Mouse (Mus musculus) stomach, embryonic 14.5 days (tissue): ENCODE data around the gene Hao1. TPM values are rescaled to one million over a fixed set of nuclear protein-coding genes. Genes with fewer than 3 reads are reported as not detected.

Source experiments
- ATAC-seq: fragments of 200-750 bp; cut with Nextera tagmentation; 2 replicates; pipeline ENCODE4 v1.8.0; 2017; ENCODE audit warnings: low read depth, moderate TSS enrichment; ENCODE audit not compliant: insufficient number of reproducible peaks, insufficient read depth, low FRiP score
- H3K27ac ChIP-seq: fragments of 300-500 bp; sonication (generic); 2 replicates; pipeline ENCODE4 v1.5.1; 2014; ENCODE audit warnings: mild to moderate bottlenecking, low read length, moderate library complexity, mixed read lengths
- H3K27me3 ChIP-seq: fragments of 300-500 bp; sonication (generic); 2 replicates; pipeline ENCODE4 v1.6.1; 2014; ENCODE audit warnings: low read length, control low read depth, mixed read lengths; ENCODE audit not compliant: control insufficient read depth, insufficient read depth
- H3K36me3 ChIP-seq: fragments of 300-500 bp; sonication (generic); 2 replicates; pipeline ENCODE4 v1.6.1; 2014; ENCODE audit warnings: mild to moderate bottlenecking, control low read depth, low read length, moderate library complexity, mixed read lengths; ENCODE audit not compliant: control insufficient read depth, insufficient read depth
- H3K4me1 ChIP-seq: fragments of 300-500 bp; sonication (generic); 2 replicates; pipeline ENCODE4 v1.6.1; 2014; ENCODE audit warnings: low read length, control low read depth, mixed read lengths; ENCODE audit not compliant: control insufficient read depth, insufficient read depth
- H3K4me2 ChIP-seq: fragments of 300-500 bp; sonication (generic); replicated peaks from 2 replicates; pipeline ENCODE4 v1.6.1; 2014; ENCODE audit warnings: low read depth, low read length, control low read depth
- H3K4me3 ChIP-seq: fragments of 300-500 bp; sonication (generic); 2 replicates; pipeline ENCODE4 v1.5.1; 2014; ENCODE audit warnings: low read depth, low read length, control low read depth
- H3K9ac ChIP-seq: fragments of 300-500 bp; sonication (generic); replicated peaks from 2 replicates; pipeline ENCODE4 v1.6.1; 2014; ENCODE audit warnings: low read depth, mild to moderate bottlenecking, control low read depth, low read length, moderate library complexity, mixed read lengths
- H3K9me3 ChIP-seq: fragments of 300-500 bp; sonication (generic); 2 replicates; pipeline ENCODE4 v1.6.1; 2016; ENCODE audit warnings: low read depth, low read length, control low read depth; ENCODE audit not compliant: control insufficient read depth
- WGBS: fragments of 180-500 bp; shearing (Covaris S2); extraction: QIAGEN DNeasy Blood & Tissue Kit; methylation state at CpG from one replicate; pipeline ENCODE4 v1.1.7; 2014; 5-methylcytosine and 5-hydroxymethylcytosine counted together
- polyA plus RNA-seq: library from polyadenylated mRNA; unstranded; fragments of >200 nt; fragmentation: Nextera tagmentation; extraction: Ambion mirVana; gene quantifications from 2 replicates; pipeline ENCODE4 v1.2.1, GENCODE M21; 2014

The Hao1 gene
- polyA plus RNA-seq, 1 experiment from 2014 or later, result not detected

- no peaks in the 10 kb centered on the region for H3K27me3 ChIP-seq
- H3K4me3 ChIP-seq, result no peak overlapping the region
- H3K27ac ChIP-seq, result no peak overlapping the region
- no peaks in the 10 kb centered on the region for H3K4me1 ChIP-seq
- 92% methylated on average over 6 of the region's 6 CpGs for WGBS
- H3K4me2 ChIP-seq, result no peak overlapping the region
- H3K36me3 ChIP-seq, result no peaks in the 10 kb centered on the region
- H3K9me3 ChIP-seq, result no peaks in the 10 kb centered on the region
- H3K9ac ChIP-seq, result no peak overlapping the region
- ATAC-seq, result no peak
Measured at GRCm38 (mm10) chr2:134488671-134489070, 65.5 kb downstream of the Hao1 start.

DNA sequence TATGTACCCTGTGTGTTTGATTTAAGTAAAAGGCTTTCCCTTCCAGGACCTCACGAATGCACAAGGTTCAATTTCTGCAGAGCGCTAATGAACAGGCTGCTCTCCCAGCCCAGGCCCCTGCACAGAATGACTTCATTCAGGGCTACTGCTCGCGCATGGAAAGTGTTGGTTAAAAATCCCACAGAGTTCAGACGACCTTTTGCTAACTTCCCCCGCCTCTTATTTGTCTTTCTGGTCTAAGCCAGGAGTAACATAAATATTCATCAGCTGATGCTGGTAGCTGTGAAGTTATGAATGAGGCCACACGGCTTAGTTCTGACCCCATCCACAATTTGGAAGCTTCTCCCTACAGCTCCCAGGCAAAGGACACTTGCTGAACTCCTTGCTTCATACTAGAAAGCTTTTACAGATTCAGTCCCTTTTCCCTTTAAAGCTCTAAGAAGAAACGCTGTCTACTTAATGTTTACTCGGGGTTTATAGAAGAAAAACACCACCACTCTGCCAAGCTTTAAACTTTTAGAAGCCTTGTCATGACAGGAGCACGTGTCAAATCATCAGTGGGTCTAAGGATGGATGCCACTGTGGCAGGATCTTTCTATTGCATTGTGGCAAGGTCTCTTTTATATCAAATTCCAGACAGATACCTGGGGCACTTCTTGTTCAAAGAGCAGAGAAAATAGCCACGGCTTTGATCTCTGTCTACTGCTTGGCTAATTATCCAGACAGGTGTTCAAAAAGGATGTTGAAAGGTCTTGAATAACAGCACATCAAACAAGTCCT, 67.9 kb downstream of the Hao1 start:
- H3K4me2 ChIP-seq, result no peak overlapping the region
- H3K9ac ChIP-seq, result no peak overlapping the region
- H3K27me3 ChIP-seq, result no peaks in the 10 kb centered on the region
- no peaks in the 10 kb centered on the region for H3K9me3 ChIP-seq
- no peaks in the 10 kb centered on the region for H3K36me3 ChIP-seq
- no peak overlapping the region for H3K4me3 ChIP-seq
- H3K4me1 ChIP-seq, result no peaks in the 10 kb centered on the region
- WGBS, result 37% methylated on average over 11 of the region's 11 CpGs
- no peak overlapping the region for H3K27ac ChIP-seq
- no peak for ATAC-seq

GRCm38 (mm10) chr2:134482683-134483082, 71.5 kb downstream of the Hao1 start:
- H3K27ac ChIP-seq, result no peak overlapping the region
- H3K4me3 ChIP-seq, result no peak overlapping the region
- H3K36me3 ChIP-seq, result no peaks in the 10 kb centered on the region
- no peak for ATAC-seq
- no peaks in the 10 kb centered on the region for H3K4me1 ChIP-seq
- no peaks in the 10 kb centered on the region for H3K27me3 ChIP-seq
- no peak overlapping the region for H3K9ac ChIP-seq
- 33% methylated on average over 4 of the region's 4 CpGs for WGBS
- no peaks in the 10 kb centered on the region for H3K9me3 ChIP-seq
- no peak overlapping the region for H3K4me2 ChIP-seq

DNA sequence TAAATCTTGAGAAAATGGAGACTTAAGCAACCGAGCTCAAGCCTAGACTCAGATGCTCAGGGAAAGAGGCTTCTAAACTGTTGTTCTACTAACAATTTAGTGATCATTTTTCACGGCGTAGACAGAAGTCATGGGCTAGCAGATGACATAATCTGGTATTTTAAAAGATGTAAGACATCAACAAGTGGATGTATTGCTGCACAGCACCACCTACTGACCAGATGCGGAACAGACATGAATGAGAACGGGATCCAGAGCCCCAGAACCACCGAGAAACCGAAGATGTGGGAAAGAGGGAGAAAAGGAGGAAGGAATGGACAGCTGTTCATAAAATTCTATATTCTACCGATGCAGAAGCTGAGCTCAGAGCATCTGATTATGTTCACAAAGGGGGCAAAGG, 72.4 kb downstream of the Hao1 start:
- Histone ChIP-seq H3K9me3 (no peaks in the 10 kb centered on the region), H3K4me1 (no peaks in the 10 kb centered on the region), H3K9ac (no peak overlapping the region), H3K27me3 (no peaks in the 10 kb centered on the region), H3K4me2 (no peak overlapping the region), H3K36me3 (no peaks in the 10 kb centered on the region), H3K4me3 (no peak overlapping the region), H3K27ac (no peak overlapping the region)
- ATAC-seq, result 0 out of 2 replicates have a peak, but pooled peaks have one; percentile 23
- WGBS, result 10% methylated on average over 8 of the region's 8 CpGs

DNA sequence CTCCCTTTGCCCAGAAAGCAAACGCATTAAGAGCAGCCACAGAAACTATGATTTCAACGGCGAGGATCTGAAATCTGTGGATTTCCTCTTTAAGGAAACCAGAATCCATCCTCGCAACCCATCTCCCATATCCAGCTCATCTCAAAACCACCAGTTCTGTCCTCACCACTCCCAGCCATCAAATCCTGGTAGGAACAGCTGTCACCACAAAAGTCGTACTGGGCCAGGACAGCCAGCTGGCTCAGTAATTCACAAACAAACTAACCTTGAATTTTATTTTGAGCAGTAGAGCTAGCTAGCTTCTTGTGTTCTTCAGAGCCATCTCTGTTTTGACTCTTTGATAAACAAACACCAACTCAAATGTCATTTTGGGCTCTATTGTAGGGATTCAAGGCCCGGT, 73.0 kb downstream of the Hao1 start:
- Histone ChIP-seq H3K4me2 (no peak overlapping the region), H3K27ac (no peak overlapping the region), H3K9me3 (no peaks in the 10 kb centered on the region), H3K9ac (no peak overlapping the region), H3K27me3 (no peaks in the 10 kb centered on the region), H3K4me3 (no peak overlapping the region), H3K36me3 (no peaks in the 10 kb centered on the region), H3K4me1 (no peaks in the 10 kb centered on the region)
- 87% methylated on average over 6 of the region's 6 CpGs for WGBS
- no peak for ATAC-seq

DNA sequence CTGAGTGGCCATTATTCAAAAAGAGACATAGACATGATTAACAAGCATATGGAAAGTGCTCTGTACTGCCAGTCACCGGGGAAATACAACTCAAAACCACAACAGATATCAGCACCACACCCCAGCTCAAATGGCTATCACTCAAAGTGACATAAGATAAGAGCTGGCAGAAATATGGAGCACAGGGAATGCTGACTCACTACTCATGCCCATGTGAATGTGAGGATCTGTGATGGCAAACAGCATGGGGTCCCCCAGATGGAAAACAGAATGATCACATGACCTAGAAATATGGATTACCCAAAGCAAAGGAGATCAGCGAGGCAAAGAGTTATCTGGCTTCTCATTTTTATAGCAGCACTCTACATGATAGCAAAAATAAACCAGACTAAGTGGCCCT, 89.0 kb downstream of the Hao1 start:
- H3K9me3 ChIP-seq, result no peaks in the 10 kb centered on the region
- H3K9ac ChIP-seq, result no peak overlapping the region
- no peaks in the 10 kb centered on the region for H3K4me1 ChIP-seq
- H3K27ac ChIP-seq, result no peak overlapping the region
- H3K36me3 ChIP-seq, result no peaks in the 10 kb centered on the region
- H3K4me3 ChIP-seq, result no peak overlapping the region
- H3K27me3 ChIP-seq, result no peaks in the 10 kb centered on the region
- 65% methylated on average over 2 of the region's 2 CpGs for WGBS
- ATAC-seq, result peak; percentile 42; the same call in 1 of the 2 replicates
- no peak overlapping the region for H3K4me2 ChIP-seq

DNA sequence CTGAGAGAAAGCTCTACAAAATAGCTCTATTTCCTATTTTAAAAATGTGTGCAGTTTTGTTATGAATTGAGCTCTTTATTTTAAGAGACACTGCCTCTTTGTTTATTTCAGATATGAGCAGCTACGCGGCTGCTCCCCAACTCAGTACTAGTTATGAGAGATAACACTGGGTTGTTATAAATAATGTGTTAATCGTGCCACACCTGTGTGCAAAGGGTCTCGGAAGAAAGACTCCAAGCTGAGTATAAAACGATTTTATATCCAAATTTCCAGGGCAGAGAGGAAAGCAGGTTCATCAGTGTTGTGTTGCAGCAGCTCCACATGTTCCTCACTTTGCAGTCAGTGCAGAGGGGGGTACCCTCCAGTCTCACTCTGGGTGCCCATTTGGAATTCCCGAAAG, 91.8 kb downstream of the Hao1 start:
- H3K9me3 ChIP-seq, result no peaks in the 10 kb centered on the region
- WGBS, result 62% methylated on average over 6 of the region's 6 CpGs
- H3K4me2 ChIP-seq, result no peak overlapping the region
- H3K27ac ChIP-seq, result no peak overlapping the region
- no peak overlapping the region for H3K9ac ChIP-seq
- ATAC-seq, result no peak
- H3K4me3 ChIP-seq, result no peak overlapping the region
- H3K27me3 ChIP-seq, result no peaks in the 10 kb centered on the region
- H3K4me1 ChIP-seq, result no peaks in the 10 kb centered on the region
- no peaks in the 10 kb centered on the region for H3K36me3 ChIP-seq

GRCm38 (mm10) chr2:134460831-134461230, 93.3 kb downstream of the Hao1 start:
- WGBS, result 58% methylated on average over 5 of the region's 5 CpGs
- Histone ChIP-seq H3K4me2 (no peak overlapping the region), H3K9me3 (no peaks in the 10 kb centered on the region), H3K27ac (no peak overlapping the region), H3K36me3 (no peaks in the 10 kb centered on the region), H3K4me1 (no peaks in the 10 kb centered on the region), H3K27me3 (no peaks in the 10 kb centered on the region), H3K4me3 (no peak overlapping the region), H3K9ac (no peak overlapping the region)
- no peak for ATAC-seq

DNA sequence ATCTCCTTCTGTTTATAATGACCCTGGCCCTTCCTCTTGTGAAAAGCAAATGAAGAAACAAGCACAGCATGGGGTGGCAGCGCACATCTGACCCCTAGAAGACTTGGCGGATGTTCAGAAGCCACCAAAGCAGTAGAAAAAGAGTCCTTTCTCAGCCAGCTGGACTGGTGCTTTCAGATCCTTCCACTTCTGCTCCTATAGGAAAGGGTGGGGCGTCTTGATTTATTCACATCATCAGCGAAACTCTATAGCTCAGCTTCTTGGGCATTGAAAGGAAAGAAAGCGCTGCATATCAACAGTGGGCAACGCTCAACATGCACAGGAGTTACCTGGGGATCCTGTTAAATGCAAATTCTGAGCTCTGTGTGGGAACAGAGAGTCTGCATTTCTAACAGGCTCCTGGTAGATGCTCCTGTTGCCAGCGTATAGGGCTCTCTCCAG, 98.1 kb downstream of the Hao1 start:
- Histone ChIP-seq H3K4me1 (no peaks in the 10 kb centered on the region), H3K9ac (no peak overlapping the region), H3K27ac (no peak overlapping the region), H3K36me3 (no peaks in the 10 kb centered on the region), H3K27me3 (no peaks in the 10 kb centered on the region), H3K9me3 (no peaks in the 10 kb centered on the region), H3K4me2 (no peak overlapping the region), H3K4me3 (no peak overlapping the region)
- peak; percentile 33; the same call in 1 of the 2 replicates for ATAC-seq
- 12% methylated on average over 7 of the region's 7 CpGs for WGBS
